Mouse (Mus musculus): ENCODE results near the gene Rps11.
"Not testable (repeated sequence)": the region's sequence is repeated elsewhere in the genome, so short reads cannot be mapped to it uniquely, and the experiment has no call there.

Gene Rps11

DNA sequence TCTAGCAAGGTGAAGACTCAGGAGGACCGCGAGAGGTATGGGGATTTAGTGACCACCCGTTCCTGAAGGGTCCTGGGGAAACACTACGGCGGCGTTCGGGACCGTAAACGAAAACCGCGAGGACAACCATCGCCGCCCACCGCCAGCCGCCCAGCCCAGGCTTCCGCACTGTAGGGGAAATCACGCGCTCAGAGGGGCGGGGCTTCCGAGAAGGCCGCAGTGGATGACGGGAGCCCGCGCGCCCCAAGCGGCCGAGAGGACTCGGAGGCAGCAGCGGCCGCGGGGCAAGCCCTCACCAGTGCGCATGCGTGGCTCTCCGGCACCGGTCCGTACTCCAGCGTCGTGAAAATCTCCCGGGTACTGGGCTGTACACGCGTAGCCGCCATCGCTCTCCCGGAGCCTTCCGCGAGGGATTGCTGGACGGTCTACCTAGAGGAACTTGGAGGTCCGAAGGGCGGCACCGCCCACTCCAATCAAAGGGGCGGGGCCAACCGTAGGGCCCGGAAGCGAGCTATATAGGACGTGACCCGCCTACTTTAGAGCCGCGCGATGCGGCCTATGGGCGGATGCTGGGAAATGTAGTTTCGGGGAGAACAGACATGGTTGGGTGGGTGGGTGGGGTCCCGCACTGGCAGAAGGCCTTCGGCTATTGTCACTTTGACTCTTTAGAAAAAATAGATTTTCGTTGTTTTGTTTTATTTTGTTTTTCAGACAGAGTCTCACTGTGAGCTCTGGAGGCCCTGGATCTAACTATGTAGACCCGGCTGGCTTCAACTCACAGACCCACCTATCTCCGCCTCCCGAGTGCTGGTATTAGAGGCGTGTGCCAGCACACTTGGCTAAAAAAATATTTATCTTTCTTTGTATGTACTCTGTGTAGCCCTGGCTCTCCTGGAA is 30.1 kb upstream of the Rps11 start, which contains the start of the genes Pih1d1 and Aldh16a1:
Pih1d1 (plus strand) TSS at position 208 of the 897 bp plus-strand sequence.
Aldh16a1 (minus strand) TSS at position 489 of the 897 bp plus-strand sequence.
- peak; percentile 96 to 97 for DNase-seq

DNA sequence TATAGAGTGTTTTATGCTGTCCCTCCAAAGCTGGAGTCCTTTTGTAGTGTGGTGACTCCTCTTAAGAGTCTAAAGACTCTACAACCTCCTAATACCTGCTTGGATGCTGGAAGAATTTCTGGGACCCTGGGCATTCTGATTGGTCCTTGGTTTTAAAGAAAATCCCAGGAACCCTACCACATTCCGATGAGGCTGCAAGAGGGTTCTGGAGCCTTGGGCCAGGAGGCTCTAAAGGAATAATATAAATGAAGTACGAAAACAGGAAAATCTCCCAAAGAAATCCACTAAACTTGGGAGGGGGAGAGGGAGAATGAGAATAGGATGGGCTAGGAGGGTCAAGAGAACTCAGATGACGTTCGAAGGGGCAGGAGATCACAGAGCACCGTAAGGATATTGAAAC is 29.3 kb upstream of the Rps11 start:
- no peak for DNase-seq

DNA sequence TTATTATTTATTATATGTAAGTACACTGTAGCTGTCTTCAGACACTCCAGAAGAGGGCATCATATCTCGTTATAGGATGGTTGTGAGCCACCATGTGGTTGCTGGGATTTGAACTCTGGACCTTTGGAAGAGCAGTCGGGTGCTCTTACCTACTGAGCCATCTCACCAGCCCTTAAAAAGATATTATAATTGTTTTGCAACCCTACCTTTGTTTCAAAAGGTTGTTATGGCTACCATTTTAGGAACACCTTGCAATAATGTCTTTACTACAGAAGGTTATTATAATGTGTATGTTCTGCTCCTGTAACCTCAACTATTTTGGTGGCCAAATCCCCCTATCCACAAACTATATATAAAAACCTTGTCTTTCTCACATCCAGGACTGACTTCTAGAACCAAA is 28.8 kb upstream of the Rps11 start:
- DNase-seq, result not testable (repeated sequence)

DNA sequence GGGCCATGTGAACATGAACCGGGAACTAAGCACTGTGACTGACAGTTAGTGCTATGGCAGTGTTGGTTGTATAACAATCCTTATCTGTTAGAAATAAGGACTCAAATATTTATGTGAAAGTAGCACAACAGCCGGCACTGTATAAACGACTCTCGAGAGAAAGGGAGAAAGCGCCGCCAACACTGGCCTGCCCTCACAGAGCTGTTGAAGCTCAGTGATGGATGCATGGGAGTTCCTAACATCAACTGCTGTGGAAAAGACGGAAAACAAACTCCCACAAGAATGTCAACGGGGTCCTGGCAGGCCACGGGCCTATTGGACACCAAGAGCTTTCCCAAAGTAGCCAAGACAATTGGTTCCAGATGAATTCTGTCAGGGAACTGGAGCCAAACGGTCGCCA is 27.1 kb upstream of the Rps11 start:
- peak; percentile 62 to 68 for DNase-seq

DNA sequence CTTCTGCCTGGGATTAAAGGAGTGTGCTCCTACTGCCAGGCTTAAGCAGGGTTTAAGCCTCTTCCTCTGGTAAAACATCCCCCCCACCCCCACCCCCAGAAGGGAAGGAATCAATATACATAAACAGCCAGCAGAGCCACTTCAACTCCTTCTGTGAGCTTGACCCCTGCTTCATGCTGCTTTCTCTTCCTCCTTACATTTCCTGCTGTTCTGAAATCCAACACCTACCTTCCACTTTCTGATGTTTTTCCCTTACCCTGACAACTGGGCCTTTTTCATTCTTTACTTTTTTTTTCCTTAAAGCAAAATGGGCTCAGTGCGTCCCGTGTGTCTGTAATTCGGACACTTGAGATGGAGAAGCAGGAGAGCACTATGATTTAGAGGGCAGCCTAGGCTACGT is 26.1 kb upstream of the Rps11 start:
- DNase-seq, result no peak

DNA sequence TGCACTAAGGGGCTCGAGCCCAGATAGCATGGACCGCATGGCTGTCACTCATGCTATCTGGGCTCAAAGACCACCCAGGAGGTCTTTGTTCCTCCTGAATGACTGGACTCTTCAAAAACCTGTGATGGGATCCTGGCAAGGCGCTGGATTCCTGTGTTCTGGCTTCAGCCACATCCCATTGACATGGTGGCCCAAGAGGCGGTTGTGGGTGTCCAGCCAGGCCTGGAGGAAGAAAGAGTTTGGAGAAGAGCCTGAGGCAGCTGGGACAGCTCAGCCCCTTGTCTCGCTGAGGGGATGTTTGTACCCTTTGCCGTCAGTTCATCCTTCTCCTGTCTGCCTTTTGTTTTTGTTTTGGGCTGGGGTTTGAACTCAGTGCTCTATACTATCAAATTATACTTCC is 25.3 kb upstream of the Rps11 start:
- peak in 1 of 2 experiments; percentile 53 for DNase-seq

DNA sequence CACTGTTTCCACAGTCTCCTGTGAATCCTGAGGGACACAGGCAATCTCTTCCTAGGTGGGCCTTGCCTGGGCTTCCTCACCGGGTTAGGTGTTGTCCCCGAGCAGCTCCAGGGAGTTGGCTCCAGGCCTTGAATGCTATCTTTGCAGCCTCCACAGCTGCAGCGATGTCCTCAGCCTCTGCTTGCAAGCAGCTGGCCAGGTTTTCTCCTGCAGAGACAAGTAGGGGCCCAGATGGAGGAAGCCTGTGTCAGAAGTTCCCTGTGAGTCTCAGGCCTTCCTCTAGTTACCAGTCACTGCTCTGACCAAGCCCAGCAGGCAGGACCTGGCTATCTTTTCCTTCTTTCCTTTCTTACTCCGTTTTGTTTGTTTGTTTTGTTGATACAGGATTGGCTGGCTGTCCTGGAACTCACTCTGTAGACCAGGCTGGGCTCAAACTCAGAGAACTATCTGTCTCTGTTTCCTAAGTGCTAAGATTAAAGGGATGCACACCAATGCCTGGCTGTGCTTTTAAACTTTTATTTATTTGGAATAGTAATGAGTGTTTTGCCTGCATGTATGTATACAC is 24.4 kb upstream of the Rps11 start:
- DNase-seq, result no peak

DNA sequence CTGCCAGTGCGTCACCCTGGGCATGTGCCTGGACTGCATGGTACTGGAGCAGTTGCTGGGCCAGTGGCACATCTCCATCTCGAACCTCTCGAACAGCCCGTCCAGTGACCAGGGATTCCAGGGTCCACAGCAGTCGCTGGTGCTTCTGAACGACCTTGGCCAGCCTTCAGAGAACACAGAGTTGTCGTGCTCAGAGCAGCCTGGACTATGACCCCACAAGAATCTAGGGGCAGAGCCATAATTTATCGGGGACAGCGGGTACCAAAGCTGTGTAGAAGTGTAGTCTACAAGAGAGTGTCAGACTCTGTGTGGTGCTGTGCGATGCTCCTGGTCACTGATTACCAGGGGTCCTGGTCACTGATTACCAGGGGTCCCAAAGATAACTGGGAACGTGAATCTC is 23.7 kb upstream of the Rps11 start:
- no peak for DNase-seq

DNA sequence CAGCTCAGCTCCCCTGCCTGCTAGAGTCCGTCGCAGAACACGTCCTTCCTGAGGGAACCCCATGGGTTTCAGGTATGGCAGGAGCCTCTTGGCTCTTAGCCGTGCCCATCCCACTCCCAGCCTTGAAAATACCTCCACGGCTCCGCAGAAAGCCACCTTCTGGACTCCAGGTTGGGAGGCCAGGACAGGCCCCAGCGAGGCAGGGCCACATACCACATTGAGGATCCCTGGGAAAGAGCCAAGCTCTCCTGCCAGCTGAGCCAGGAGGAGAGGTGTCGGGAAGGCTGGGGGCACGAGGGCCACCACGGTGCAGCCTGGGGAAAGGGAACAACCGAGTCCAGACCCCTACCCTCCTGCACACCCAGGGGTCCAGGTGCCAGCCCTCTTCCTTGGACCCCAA is 23.0 kb upstream of the Rps11 start:
- DNase-seq, result no peak

DNA sequence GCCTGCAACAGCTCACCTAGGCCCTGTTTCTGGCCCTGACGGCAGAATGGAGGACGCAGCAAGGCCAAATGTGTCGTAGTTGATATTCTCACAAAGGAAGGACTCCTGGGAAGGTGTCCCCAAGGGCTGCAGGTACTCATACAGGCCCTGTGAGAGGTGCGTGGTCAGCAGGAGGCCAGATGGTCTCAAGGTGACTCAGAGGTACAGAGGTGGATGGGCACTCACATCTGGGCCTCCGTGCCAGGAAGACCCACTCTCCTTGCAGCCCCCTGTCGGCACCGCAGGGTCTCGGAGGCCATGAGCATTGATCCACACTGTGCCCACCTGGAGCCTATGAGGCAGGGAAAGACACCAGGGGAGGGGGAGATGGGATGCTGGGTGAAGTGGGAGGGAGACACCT is 21.2 kb upstream of the Rps11 start:
- no peak for DNase-seq

DNA sequence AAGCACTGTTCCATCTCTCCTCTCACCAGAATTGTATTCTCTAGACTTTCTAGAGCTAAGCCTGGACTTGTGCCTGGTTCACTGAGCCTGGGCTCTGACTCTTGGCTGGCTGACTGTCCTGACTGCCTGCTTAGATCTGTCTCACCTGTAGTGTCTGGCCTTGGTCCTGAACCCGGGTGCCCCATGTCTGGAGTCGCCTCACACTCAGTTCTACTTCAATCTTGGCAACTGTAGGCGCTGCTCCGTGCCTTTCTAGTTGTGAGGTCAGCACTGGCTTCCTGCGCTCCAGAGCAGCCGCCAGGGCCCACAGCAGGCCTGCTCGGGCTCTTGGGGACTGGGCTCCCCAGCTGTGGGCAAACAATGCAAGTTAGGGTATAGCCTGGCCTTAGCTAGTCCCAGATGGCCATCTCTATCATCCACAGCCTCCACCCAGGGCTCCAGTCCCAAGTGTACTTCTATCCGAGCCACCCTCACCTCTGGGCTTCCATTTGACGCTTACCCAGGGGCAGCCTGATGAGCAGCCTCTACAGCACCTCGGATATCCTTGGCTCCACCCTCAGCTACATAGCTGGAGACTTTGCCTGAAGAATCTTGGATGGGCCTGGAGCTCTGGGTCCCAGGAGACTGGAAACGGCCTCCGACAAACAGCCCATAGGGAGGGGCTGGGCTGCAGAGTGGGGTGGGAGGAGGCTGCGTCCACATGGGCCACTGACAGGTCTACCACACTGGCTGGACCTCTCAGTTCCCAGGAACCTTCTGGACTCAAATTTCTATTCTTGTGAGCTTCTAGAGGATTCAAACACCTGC is 20.3 kb upstream of the Rps11 start:
- peak in 1 of 2 experiments; percentile 45 for DNase-seq

DNA sequence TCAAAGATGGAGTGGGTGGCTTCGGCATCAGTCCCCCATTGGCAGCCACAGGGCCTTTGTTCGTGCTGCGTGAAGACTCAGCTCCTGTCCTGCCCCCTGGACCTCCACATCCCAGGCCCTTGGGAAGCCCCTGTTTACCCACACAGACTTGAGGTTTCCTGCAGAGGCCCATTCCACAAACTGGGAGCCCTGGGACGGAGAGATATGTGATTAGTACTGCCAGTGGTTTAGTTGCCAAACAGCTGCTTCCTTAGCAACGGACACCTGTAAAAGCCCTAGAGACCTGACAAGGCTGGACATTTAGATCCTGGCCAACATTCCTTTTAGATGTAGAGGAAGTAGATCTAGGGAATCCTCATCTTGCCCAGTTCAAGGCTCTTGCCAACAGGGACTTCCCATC is 17.7 kb upstream of the Rps11 start:
- no peak for DNase-seq

DNA sequence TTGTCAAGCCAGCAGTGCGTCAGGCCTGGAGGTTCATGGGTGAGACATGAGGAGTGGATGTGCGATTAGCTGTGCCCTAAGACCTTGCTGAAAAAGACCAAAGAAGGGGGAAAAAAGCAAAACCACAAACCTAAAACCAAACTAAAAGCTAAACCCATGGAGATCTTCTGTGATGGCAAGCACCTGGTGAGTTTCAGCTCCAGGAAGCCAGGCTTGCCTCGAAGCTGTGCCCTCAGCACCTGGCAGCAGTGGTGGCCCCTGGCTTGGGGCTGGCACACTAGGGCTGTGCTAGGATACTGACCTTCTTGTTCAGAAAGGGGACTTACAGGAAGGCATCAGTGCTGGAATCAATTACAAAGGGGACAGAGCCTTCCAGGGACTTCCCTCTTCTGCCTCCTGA is 17.1 kb upstream of the Rps11 start:
- DNase-seq, result no peak

DNA sequence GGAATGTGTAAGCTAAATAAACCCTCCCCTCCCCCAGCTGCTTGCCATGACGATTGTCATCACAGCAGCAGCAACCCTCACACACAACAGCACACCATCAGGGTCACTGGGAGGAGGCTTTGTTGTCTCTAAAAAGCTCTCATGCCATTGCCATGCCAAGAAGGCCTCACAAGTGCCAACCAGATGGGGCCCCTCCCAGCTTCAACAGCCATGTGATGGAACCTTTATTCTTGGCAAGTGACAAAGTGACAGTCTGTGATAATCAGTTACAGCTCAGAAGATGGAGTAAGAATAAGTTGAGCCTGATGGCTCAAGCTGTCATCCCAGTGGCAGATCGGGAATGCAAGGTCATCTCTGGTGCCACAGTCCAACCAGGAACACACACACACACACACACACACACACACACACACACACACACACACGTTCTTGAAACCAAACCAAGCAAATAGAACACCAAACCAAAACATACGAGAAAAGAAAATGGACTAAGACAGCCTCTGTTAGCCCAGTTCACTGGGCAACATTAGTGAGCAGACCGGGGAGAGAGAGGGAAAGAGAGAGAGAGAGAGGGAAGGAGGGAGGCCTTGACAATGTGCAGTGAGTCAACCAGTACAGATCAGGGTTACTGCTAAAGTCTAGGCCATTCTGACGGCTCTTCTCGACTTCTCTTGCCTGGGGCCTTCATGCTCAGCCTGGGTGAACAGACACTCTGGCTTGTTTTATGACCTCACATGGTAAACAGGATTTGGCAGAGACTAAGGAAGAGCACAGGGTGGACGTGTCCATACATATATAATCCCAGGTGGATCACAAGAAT is 15.9 kb upstream of the Rps11 start:
- no peak for DNase-seq

DNA sequence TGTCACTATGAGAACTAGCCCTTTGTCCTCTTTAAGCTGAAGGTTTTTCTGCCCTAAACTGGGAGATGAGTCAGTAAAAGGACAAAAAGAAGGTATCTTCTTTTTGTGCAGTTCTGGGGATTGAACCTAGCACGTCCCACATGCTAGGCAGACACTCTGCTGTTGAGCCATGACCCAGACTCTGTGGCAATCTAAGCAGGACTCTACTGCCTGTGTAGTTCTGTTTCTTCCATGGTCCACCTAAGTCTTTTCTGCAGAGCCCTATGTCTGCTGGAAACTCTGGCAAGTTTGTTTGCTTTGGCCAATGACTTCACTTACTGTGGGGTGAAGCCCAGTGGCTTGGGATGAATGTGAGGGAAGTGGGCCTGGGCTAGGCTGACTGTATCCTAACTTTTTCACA is 14.2 kb upstream of the Rps11 start:
- DNase-seq, result no peak

DNA sequence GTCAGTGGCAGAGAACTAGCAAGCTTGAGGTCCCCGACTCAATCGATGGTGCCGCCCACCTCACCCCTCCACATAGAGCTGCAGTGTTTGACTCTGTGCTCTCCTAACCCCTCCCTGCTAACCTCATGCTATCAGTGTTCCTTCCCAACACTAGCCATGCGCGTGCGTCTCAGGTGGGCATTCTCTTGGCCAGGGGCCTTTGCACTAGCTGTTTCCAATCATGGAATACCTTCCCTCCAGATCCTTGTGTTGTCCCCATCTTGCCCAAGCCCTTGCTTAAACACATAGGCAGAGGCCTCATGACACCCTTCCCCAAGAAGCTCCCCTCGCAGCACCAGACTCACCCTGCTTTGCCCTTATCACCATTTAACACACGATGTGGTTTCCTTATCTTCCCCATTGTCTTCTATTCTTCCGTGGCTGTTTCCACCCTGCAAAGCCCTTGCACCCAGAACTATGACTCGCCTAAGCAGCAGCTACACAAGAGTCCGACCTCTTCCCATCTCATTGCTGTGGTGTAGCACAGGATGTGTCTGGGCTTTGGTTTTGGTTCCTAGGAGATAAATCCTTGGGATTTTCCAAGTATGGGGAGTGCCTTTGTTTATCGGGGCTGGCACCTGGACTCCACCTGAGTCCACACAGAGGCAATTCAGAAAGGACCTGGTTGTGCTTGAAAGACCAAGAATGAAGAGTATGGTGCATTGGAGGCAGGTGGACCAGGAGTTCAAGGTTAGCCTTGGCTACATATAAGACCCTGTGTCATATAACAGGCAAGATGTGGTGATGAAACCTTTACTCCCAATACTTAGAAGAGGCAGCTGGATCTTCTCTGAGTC is 13.2 kb upstream of the Rps11 start:
- no peak for DNase-seq

DNA sequence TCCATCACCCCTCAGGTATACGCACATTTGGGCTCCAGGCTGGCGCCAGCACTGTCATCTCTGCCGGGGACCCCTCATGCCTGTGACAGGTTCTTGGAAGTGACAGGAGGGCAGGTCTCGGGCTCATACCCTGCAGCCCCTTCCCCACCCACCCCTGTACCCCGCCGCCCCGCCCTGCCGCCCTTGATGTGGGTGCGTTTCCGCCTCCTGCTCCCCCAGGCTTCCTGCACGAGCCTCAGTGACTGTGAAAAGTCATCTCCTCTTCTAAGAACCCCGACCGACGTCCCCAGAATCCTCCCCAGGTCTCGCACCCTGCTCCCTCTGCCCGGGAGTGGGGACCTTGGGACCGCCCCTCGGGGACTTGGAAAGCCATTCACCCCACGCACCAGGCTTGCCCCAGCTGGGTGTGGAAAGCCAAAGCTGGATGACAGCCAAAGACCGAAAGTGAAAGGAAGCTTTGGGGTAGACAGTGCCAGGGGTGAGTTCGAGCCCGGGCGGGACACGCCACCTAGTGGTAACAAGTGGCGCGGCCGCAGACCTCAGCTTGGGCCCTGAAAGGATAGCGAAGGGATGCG is 11.8 kb upstream of the Rps11 start, which contains the start of the genes Gm45713 and Flt3l:
Gm45713 (minus strand) TSS at position 239 of the 575 bp plus-strand sequence.
Flt3l (minus strand) TSS at position 440 of the 575 bp plus-strand sequence.
- peak; percentile 93 to 96 for DNase-seq

DNA sequence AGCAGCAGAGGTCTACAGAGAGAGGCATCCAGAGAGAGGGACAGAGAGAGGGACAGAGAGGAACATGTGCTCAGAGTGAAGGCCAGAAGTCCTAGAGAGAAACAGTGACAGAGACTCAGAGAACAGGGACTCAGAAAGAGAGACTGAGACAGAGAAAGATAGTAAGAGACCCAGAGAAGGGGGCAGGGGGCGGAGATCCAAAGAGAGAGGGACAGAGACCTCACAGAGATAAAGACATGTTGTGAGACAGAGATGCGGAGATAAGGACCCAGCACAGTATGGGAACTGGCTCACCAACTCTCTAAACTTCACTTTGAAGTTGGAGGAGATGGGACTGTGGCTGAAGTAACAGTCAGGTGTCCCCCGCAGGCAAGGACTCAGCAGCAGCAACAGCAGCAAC is 11.1 kb upstream of the Rps11 start:
- DNase-seq, result no peak

DNA sequence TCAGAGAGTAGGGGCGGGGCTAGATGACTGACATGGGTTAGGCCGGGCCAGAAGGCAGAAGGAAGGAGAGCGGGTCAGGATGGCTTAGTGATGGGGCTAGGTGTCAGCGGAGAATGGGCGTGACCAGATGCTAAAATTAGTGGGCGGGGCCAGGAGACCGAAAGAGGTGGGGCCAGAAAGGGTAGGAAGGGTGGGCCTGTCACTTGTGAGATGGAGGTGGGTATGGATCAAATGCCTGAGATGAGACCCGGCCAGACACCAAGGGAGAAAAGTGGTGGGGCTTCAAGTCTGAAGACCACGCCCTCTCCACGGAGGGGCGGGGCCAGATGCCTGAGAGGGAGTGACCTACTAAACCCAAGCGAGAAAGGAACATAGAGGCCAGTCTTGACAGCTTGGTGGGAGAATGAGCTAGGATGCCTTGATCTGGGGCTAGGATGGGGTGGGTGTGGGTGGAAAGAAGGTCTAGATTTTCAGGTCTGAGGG is 10.3 kb upstream of the Rps11 start:
- peak in 1 of 2 experiments; percentile 57 for DNase-seq

DNA sequence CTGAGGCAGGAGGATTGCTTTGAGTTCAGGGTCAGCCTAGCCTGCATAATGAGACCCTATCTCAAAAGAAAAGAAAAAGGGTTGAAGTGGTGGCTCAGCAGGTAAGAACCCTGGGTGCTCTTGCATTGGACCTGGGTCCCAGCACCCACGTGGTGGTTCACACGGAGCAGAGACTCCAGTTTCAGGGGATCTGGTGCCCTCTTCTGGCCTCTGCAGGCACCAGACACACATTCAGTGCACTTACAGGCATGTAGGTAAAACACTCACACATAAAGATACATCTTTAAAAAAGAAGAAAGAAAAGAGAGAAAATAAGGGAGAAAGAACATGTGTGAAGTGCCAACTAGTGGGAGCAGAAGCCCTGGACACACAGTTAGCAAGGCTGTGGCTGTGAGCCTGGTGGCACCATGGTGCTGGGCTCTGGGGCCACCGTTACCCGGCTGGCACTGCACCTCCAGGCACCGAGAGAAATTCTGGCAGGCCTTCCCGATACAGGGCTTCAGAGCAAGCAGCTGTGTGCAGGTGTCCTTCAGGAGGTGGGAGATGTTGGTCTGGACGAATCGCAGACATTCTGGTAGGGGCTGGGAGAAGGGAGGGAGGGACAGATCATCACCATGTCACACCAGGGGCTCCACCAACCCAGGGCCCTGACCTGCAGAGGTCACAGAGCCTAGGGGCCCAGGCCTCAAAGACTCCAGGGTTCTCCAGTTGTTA is 9.4 kb upstream of the Rps11 start:
- DNase-seq, result no peak
